Comparison of ENCODE assay signal across 11 mouse cellular contexts in genomic region chr11:82139492-82140094, GRCm38 (mm10). TPM values are rescaled to one million over a fixed set of nuclear protein-coding genes. Genes with fewer than 3 reads are reported as not detected.
DNase-seq lines count a peak whose midpoint lies in the region; ATAC-seq and TF ChIP-seq lines count a peak whose summit lies in the region.
"Had no signal": no experiment of that assay in that cellular context is flagged by ENCODE, and none has a peak within 500 bp of the region (broad histone marks: within the 10 kb centered on the region; RNA-seq: fewer than 3 reads in every experiment).

No protein-coding gene starts in this region.

- WGBS in lung, adult 2 months = 26% methylated on average over 7 of the region's 7 CpGs
- 24% methylated on average over 7 of the region's 7 CpGs for WGBS in limb, embryonic 13.5 days
- 8% methylated on average over 7 of the region's 7 CpGs for WGBS in stomach, embryonic 14.5 days

- H3K27me3 ChIP-seq in limb, embryonic 13.5 days = no peaks in the 10 kb centered on the region
- peaks cover 4% of the 10 kb centered on the region; the same call in 1 of the 2 replicates for H3K27me3 ChIP-seq in stomach, embryonic 14.5 days (ENCODE audit: control insufficient read depth, insufficient read depth, low read length)
- H3K27me3 ChIP-seq: midbrain, embryonic 12.5 days had no signal

- no peak for TF ChIP-seq POLR2A in lung, adult 2 months (IDR thresholded peaks at IDR 0.05; ENCODE audit: borderline replicate concordance, extremely low read depth, low read depth, low read length)

- peak; percentile 47 for DNase-seq in embryo, embryonic 11 days
- DNase-seq in embryo, embryonic 10 days (ENCODE audit: low spot score) = no peak
- DNase-seq in lung, adult 18-20 months = peak; percentile 29 to 38
- no peak for DNase-seq in lung, adult 2 months
- no peak for DNase-seq in layer of hippocampus, adult 9-10 months (ENCODE audit: low spot score)
- DNase-seq in ovary, postnatal 36 days (ENCODE audit: low spot score) = no peak
- DNase-seq: kidney, postnatal 36 days had no signal

- no peaks in the 10 kb centered on the region for H3K4me1 ChIP-seq in lung, adult 2 months (ENCODE audit: control insufficient read depth, insufficient read depth, low read length)
- peaks cover 16% of the 10 kb centered on the region for H3K4me1 ChIP-seq in limb, embryonic 13.5 days
- H3K4me1 ChIP-seq in stomach, embryonic 14.5 days (ENCODE audit: control insufficient read depth, insufficient read depth, low read length) = peaks cover 8% of the 10 kb centered on the region
- H3K4me1 ChIP-seq: midbrain, embryonic 12.5 days had no signal

- H3K36me3 ChIP-seq in limb, embryonic 13.5 days = no peaks in the 10 kb centered on the region
- no peaks in the 10 kb centered on the region for H3K36me3 ChIP-seq in stomach, embryonic 14.5 days (ENCODE audit: control insufficient read depth, insufficient read depth, low read length)
- H3K36me3 ChIP-seq: midbrain, embryonic 12.5 days had no signal

- no peak overlapping the region for H3K4me3 ChIP-seq in lung, adult 2 months (replicated peaks; ENCODE audit: extremely low read depth, low read depth, low read length)
- no peak overlapping the region for H3K4me3 ChIP-seq in limb, embryonic 13.5 days
- no peak overlapping the region for H3K4me3 ChIP-seq in stomach, embryonic 14.5 days (ENCODE audit: low read depth, low read length)
- H3K4me3 ChIP-seq: midbrain, embryonic 12.5 days had no signal

- no peak for TF ChIP-seq CTCF in lung, adult 2 months (IDR thresholded peaks at IDR 0.05; ENCODE audit: insufficient read depth, low read length)

- ATAC-seq in limb, embryonic 13.5 days (ENCODE audit: low FRiP score, low read depth) = peak; percentile 82
- ATAC-seq in stomach, embryonic 14.5 days (ENCODE audit: insufficient number of reproducible peaks, insufficient read depth, low FRiP score, low read depth) = peak; percentile 79; the same call in 1 of the 2 replicates

- H3K9ac ChIP-seq in limb, embryonic 13.5 days = no peak overlapping the region
- no peak overlapping the region for H3K9ac ChIP-seq in stomach, embryonic 14.5 days (replicated peaks; ENCODE audit: low read depth, low read length)
- H3K9ac ChIP-seq: midbrain, embryonic 12.5 days had no signal

- no peak overlapping the region for H3K27ac ChIP-seq in limb, embryonic 13.5 days
- peak overlapping the region; percentile 58; the same call in 1 of the 2 replicates for H3K27ac ChIP-seq in stomach, embryonic 14.5 days (ENCODE audit: low read length)
- H3K27ac ChIP-seq: midbrain, embryonic 12.5 days had no signal

- H3K9me3 ChIP-seq in limb, embryonic 13.5 days = no peaks in the 10 kb centered on the region
- no peaks in the 10 kb centered on the region for H3K9me3 ChIP-seq in stomach, embryonic 14.5 days (ENCODE audit: control insufficient read depth, low read depth, low read length)
- H3K9me3 ChIP-seq: midbrain, embryonic 12.5 days had no signal

- H3K4me2 ChIP-seq in limb, embryonic 13.5 days (replicated peaks) = peak overlapping the region; percentile 5; the same call in 1 of the 2 replicates
- no peak overlapping the region for H3K4me2 ChIP-seq in stomach, embryonic 14.5 days (replicated peaks; ENCODE audit: low read depth, low read length)
- H3K4me2 ChIP-seq: midbrain, embryonic 12.5 days had no signal

RNA-seq across cellular contexts. Expression of gene Ccl8, which starts 24.6 kb away (rescaled TPM):
- 2.1 and 2.7 TPM in 2 replicates for polyA plus RNA-seq in lung, adult 2 months (2012; rRNA removed)
- not detected in 2 replicates for polyA plus RNA-seq in limb, embryonic 13.5 days (2015; fragmentation: Nextera tagmentation; extraction: Ambion mirVana)
- polyA plus RNA-seq in stomach, embryonic 14.5 days (2014; fragmentation: Nextera tagmentation; extraction: Ambion mirVana) = not detected in 2 replicates
- polyA plus RNA-seq: midbrain, embryonic 12.5 days had no signal

RNA-seq across cellular contexts. Expression of gene Ccl12, which starts 37.9 kb away (rescaled TPM):
- 0.93 and 2.9 TPM in 2 replicates for polyA plus RNA-seq in lung, adult 2 months (2012; rRNA removed)
- 3.2 and 3.7 TPM in 2 replicates for polyA plus RNA-seq in limb, embryonic 13.5 days (2015; fragmentation: Nextera tagmentation; extraction: Ambion mirVana)
- 5.7 and 6.2 TPM in 2 replicates for polyA plus RNA-seq in stomach, embryonic 14.5 days (2014; fragmentation: Nextera tagmentation; extraction: Ambion mirVana)
- polyA plus RNA-seq: spleen, adult 2 months had no signal

Comparison
In these comparisons a context has a peak if more than half of its experiments do, and no peak if none do; other contexts are left out.
1. DNase-seq: peak in embryo, embryonic 11 days (single experiment) and lung, adult 18-20 months (2 of 2); none in embryo, embryonic 10 days (single experiment), lung, adult 2 months (single experiment), layer of hippocampus, adult 9-10 months (single experiment) and ovary, postnatal 36 days (single experiment).